Mouse (Mus musculus) right cerebral cortex, postnatal 14 days (tissue): ENCODE results near the gene Rad51b.

Experiments
- DNase-seq: peaks from one replicate; pipeline ENCODE4 v3.0.0; 2022

Rad51b gene

DNA sequence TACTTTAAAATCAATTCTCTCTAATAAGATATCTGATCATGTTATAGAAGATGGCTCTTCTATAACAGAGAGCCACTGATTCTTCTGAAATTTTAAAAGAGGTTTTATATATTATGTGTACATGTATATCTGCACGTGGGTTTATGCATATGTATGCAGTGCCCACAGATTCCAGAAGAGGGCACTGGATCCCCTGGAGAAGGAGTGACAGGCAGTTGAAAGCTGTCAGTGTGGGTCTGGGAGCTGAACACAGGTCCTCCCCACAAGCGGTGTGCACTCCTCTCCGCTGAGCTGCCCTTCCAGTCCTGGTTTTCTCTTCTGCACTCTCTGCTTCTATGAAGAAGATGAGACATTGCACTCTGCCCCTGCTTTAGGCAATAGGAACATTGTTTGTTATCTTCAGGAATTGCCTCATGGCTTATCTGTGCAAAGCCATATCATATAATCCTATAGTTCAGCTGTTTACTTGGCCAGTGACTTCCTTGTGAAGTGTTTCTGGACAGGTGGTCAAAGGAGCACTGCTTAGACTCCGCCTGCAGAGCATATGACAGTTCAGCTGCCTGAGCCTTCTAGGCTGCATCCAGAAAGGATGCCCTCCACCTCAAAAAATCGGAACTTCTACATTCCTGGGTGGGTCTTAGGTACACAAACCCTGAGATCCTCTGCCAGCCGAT, 485.5 kb downstream of the Rad51b start:
- DNase-seq: no peak

DNA sequence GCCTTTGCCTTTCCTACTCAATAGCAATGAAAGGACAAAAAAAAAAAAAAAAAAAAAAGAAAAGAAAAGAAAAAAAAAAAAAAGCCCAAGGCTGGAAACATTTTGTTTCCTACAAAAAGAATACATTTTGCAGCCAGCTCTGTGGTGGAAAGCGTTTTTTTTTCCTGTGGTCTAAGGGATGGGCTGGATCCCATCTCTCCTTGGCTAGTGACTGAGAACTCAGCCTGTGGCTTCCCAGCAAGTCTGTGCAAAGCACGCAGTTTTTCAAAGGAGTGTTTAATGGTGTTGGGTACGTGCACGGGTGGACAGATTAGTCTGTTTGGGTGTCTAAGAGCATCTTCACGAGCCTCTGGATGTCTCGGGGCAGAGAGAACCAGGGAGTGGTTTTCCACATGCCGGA, 487.1 kb downstream of the Rad51b start:
- DNase-seq: no peak

DNA sequence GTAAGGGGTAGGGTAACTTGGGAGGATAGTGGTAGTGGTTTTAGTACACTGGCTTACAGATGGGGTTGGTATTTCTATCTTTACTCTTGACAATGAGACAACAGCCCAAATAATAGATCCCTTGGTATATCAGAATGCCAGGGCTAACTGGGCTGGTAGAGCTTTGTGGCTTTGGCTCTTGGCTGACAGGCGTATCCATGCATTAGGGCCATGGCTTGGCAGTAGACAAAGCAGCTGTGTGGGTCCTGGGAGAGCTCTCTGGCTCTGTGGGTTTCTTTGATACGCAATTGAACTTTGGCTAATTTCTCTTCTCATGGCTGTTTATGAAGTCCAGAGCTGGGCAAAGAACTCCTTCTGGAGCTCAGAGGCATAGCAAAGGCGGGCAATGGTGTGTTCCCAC, 488.6 kb downstream of the Rad51b start:
- DNase-seq: no peak

DNA sequence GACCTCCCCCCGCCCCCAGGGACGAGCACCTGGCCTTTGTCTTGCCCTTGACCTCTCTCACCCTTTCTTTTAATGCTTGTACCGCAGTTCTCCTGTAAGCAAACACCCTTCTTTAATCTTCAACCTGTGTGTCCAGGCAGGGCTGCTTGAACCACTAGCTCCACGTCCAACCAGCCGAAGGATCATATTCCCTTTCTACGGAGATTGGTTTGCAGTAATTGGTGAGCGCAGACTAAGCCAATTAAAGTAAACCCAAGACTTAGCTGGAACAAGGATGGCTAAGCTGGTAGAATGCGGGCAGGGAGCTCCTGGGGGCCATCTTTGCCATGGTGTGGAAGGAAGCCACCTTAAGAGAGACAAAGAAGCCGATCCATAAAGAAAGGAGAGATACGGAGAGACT, 490.5 kb downstream of the Rad51b start:
- no peak for DNase-seq

DNA sequence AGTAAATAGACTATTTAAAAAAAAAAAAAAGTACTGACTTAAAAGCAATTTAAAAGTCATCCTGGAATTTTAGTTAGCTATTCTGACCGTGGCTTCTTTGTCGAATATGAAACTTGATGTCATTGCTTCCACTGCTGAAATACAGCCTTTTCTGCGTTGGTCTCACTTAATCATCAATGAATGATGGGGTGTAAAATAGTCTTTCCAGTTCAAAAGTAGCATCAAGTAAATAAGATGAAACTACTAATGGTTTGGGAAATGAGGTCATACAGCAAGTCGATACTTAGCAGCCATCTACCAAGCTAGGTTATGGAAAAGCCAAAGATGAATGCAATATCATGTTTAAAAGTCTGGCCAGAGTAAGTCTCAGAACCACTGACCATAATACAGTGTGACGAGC, 491.3 kb downstream of the Rad51b start:
- DNase-seq: no peak

GRCm38 (mm10) chr12:79789481-79789880, 492.4 kb downstream of the Rad51b start:
- no peak for DNase-seq

GRCm38 (mm10) chr12:79793382-79793781, 496.3 kb downstream of the Rad51b start:
- DNase-seq: no peak

- DNase-seq: no peak
Measured at GRCm38 (mm10) chr12:79794802-79795201, 497.7 kb downstream of the Rad51b start.

DNA sequence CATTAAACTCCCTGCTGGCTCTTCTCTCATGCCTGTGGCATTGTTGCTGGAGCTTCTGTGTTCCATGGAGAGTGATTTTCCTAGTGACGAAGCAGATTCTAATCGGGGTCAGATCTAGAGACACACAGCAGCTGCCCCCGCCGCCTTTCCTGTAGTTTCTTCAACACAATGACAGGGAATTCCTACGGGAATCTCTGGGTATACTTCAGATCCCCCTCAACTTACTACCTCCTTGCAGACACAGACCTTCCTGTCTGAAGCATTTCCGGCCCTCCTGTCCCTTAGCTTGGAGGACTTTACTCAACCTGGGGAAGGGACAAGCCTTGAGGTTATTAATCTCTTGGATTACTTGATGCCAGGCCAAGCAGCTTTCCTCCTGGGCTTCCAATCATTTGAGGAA, 499.2 kb downstream of the Rad51b start:
- DNase-seq: no peak

DNA sequence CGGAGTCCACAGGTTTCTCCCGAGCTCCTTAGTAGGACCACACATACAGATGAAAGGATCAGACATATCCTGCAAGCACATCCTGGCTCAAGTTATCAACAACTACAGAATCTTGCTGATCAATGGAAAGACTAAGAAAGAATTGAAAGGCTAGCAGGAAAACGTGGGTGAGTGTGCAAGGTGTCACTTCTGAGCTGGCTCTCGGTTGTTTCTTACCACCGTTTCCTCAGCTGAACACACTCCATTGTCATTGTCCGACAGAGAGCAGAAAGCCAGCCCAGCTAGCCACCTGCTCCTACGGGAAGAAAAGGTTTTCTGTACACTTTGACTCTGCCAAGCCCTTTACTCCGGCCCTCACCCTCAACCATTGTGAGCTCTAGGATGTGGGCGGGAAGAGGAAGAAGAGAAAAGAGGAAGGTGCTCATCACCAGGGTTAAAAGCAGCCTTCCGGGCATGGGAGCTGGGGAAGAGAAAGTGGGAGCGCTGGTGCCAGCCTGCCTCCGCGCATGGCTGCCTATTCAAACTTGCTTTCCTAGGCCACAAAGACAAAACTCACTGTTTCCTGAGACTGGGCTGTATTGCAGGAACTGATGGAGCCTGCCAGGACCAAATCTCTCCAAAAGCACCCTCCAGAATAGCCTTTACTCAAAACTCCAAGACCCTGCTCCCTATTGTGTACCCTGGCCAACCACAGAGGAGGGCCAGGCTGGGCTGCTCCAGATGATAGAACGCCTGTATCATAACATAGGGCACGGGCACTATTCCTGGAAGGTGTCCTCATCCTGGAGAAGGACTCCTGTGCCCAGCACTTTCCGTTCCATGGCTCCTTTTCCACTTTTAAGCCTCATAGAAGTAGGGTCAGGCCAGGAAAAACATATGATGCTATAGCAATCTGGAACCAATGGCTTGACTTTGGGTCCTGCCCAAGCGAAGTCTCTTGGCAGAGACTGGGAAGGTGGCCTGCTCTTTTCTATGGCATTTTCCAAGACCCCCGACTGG, 500.0 kb downstream of the Rad51b start:
- DNase-seq: no peak

DNA sequence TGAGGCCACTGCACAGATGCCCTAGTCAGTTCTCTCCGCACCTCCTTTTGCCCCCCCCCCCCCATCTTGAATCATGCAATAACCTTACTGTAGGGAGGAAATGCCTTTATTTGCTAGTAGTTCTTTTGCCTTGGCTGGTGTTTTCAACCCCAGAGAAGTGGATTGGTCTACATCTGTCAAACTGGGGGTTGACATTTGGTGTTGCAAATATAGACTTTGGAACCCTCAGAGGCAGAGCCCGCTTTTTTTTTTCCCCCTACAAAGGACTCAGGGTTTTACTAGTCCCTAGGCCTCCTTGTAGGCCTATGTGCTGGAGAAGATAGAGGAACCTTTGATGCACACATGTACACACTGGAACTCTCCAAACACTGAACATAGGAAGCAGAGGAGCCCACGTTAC, 501.4 kb downstream of the Rad51b start:
- no peak for DNase-seq

- no peak for DNase-seq
Measured at GRCm38 (mm10) chr12:79799370-79799769, 502.3 kb downstream of the Rad51b start.

GRCm38 (mm10) chr12:79803670-79804069, 506.6 kb downstream of the Rad51b start:
- DNase-seq: no peak

DNA sequence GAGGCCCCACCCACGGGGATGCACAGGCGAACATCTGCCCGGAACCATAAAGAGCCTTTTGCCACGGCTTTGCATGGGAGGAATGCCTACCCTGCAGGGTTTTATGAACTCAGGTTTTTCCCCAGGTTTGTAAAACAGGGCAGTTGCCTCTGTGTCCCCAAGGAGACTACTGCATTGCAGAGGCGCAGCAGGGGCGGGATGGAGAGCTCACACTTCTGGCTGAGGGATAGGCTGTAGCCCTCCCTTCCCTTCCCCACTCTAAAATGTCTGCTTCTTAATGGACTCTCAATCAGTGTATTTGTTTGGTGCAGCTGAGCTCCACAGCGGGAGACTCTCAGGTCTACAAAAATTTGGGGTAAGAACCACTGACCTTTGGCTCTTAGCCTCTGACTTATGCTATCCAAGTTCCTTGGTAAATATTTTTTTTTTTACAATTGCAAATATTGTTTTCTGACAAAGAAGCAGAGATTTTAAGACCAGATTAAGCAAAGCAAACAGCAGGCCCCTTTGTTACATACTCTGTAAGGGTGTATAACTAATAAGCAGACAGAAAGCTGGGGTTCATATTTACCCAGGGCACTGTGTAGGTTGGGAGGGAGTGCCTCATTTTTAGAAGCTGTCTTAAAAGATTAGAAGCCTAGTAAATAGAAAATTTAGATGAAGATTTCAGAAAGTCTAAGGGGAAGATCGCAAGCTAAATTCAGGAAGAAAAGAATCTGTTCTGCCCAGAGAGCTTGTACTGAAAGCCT, 507.9 kb downstream of the Rad51b start:
- DNase-seq: no peak

DNA sequence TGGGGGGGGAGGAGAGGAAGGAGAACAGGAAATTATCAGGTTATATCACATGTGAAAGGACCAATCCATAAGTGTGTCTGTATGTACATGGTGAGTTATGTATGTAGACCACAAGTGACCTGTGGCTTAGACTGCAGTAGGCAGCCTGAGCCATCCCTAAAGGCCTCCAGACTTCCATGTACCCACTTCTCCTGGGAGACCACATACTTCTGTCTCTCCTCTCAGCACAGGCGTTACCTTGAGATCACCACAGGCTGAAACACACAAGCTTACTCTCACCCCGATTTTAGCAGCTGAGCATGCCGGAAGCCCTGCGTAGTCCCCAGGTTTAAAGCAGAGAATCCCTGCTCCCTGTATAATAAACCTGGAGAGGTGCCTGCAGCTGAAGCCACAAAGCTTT, 509.9 kb downstream of the Rad51b start:
- DNase-seq: no peak

- no peak for DNase-seq
Measured at GRCm38 (mm10) chr12:79807410-79807847, 510.3 kb downstream of the Rad51b start.

DNA sequence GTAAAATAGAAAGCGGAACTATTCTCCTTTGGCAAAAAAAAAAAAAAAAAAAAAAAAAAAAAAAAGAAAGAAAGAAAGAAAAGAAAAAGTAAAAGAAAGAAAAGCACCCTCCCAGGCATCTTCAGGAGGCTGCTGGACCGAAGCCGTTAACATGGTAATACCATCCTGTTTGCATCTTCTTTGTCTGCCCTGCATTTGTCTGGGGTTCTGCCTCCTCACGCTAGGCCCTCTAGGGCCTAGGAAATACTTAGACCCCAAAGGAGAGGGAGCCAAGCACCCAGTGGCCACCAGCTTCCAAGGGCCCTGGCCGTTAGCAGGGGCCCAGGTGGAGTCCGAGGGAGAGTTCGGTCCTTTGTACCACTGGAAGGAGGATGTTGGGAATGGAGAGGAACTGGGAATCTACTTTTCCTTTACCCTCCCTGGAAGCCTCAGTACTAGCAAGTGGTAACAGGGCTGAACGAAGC, 510.9 kb downstream of the Rad51b start:
- no peak for DNase-seq

- DNase-seq: no peak
Measured at GRCm38 (mm10) chr12:79808426-79809398, 511.6 kb downstream of the Rad51b start.

- DNase-seq: no peak
Measured at GRCm38 (mm10) chr12:79809518-79809917, 512.4 kb downstream of the Rad51b start.

DNA sequence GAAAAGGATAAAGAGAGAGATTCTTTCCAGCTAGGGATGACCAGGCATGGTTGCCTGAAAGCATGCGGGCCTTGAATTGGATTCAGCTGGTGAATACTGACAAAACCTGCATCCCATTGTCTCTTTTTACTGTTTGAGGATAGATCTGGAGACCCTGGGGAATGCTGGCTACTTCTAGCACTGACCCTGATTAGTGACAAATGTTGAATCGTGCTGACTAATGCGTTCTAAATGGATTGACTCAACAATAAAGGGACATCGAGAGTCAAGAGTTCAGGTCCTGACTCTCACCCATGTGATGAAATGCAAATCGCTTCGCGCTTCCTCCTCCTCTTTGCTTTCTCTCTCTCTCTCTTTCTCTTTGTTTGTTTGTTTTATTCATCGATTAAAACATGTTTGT, 515.3 kb downstream of the Rad51b start:
- no peak for DNase-seq

- no peak for DNase-seq
Measured at GRCm38 (mm10) chr12:79812838-79813563, 515.9 kb downstream of the Rad51b start.
